Mouse (Mus musculus) ovary, adult 18-20 months (tissue): ENCODE measurements around the gene Lkaaear1.

ENCODE experiments used
- DNase-seq: peaks from one replicate; pipeline ENCODE4 v3.0.0; 2022; ENCODE audit warnings: low spot score, mixed read lengths

The Lkaaear1 gene

DNA sequence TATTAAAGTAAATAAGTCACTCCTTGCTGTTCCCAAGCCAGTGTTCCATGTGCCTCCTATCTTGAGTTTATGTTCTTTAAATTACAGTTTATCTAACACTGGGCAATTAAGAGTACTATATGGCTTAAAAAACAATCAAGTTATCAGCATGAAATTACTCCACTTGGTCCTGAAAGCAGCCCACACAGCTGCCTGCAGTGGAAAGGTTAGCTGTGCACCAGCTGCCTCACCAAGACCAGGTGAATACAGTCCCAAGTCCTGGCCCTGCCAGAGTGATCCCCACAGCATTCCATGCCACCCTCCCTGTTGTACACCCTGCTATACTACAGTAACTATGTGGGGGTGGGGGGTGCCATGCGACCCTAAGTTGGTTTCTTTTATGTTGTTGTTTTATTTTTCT lies 44.7 kb downstream of the Lkaaear1 start:
- DNase-seq = no peak

DNA sequence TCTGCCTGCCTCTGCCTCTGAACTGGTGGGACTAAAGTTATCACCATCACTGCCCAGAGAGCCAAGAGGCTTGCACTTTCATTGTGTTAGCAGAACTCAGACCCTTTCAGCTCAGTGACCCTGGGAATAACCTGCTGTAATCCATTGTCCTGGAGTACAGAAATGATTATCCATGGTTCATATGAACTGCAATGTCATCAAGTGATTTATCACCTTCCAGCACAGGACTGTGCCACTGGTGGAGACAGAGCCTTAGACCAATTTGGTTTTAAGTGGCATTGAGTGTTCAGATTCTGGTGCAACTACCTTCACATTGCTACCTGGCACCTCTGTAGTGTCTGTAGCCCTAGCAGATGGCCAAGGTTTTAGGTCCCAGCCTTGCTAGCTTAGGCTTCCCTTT lies 45.2 kb downstream of the Lkaaear1 start:
- DNase-seq = no peak

DNA sequence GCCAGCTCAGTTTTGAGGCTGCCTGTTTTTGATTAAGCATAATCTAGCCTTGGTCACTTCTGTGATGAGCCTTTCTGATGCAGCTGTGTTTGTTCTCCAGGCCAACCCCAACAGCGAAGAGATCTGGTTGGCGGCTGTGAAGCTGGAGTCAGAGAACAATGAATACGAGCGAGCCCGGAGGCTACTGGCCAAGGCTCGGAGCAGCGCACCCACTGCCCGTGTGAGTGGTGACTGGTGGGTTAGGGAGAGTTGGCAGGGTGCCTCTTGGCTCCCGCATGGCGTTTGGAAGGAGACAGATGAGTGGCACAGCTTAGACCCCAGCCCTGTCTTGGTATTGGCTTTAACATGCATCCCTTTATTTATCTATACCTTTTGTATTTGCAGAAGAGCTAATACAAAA lies 49.3 kb downstream of the Lkaaear1 start:
- DNase-seq = no peak
